Mouse (Mus musculus): ENCODE results near the gene Elac2. TPM values are rescaled to one million over a fixed set of nuclear protein-coding genes. Genes with fewer than 3 reads are reported as not detected.

Gene Elac2
- polyA plus RNA-seq, 1 experiment = 35.5 TPM

GRCm38 (mm10) chr11:65028049-65028448 is 49.2 kb downstream of the Elac2 start:
- DNase-seq (ENCODE audit: low read depth) = no peak
- TF ChIP-seq POLR2A (IDR thresholded peaks at IDR 0.05; ENCODE audit: borderline replicate concordance, extremely low read depth, insufficient read depth, insufficient read length, poor library complexity, severe bottlenecking) = no peak
- no peak for TF ChIP-seq CTCF (IDR thresholded peaks at IDR 0.05; ENCODE audit: borderline replicate concordance, extremely low read depth, insufficient read depth, insufficient read length)

- DNase-seq (ENCODE audit: low read depth) = no peak
- TF ChIP-seq CTCF (IDR thresholded peaks at IDR 0.05; ENCODE audit: borderline replicate concordance, extremely low read depth, insufficient read depth, insufficient read length) = no peak
- TF ChIP-seq POLR2A (IDR thresholded peaks at IDR 0.05; ENCODE audit: borderline replicate concordance, extremely low read depth, insufficient read depth, insufficient read length, poor library complexity, severe bottlenecking) = no peak
Measured at GRCm38 (mm10) chr11:65030201-65030600, 51.4 kb downstream of the Elac2 start.

DNA sequence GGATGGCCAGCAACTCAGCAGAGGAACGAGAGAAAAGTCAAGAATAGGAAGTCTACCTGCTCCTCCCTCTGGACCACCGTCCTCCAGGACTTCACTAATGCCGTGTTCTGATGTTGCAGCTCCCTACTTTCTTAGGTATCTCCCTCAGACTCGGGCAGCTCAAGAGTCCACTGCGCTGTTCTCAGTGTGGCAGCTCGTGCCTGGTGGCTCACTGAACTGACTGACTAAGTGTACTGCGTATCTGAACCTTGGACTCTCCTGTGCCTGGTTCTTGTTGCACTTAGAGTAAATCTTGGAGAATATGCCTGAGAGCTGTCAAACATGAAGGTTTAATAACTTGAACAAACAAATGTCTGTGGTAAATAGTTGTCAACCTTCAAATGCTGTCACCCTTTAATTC is 53.4 kb downstream of the Elac2 start:
- no peak for DNase-seq (ENCODE audit: low read depth)
- no peak for TF ChIP-seq POLR2A (IDR thresholded peaks at IDR 0.05; ENCODE audit: borderline replicate concordance, extremely low read depth, insufficient read depth, insufficient read length, poor library complexity, severe bottlenecking)
- TF ChIP-seq CTCF (IDR thresholded peaks at IDR 0.05; ENCODE audit: borderline replicate concordance, extremely low read depth, insufficient read depth, insufficient read length) = no peak

DNA sequence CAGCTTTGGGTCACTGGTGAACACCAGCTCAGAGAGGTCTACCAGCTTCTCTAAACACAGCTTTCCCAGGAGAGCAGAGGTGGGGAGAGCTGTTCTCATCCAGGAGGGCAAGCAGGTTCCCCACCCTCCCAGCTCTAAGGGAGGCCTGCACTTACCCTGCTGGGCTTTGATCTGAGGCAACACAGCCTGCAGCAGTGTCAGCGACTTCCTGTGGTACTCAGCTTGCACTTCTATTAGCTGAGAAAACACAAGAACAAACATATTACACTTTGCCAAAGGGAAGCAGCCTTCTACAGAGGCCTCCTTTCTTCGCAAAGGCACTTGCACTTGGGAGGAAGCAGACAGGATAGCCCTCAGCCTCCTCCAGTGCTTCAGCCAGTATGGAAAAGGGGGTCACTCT is 60.2 kb downstream of the Elac2 start:
- DNase-seq (ENCODE audit: low read depth) = no peak
- TF ChIP-seq CTCF (IDR thresholded peaks at IDR 0.05; ENCODE audit: borderline replicate concordance, extremely low read depth, insufficient read depth, insufficient read length) = no peak
- no peak for TF ChIP-seq POLR2A (IDR thresholded peaks at IDR 0.05; ENCODE audit: borderline replicate concordance, extremely low read depth, insufficient read depth, insufficient read length, poor library complexity, severe bottlenecking)

DNA sequence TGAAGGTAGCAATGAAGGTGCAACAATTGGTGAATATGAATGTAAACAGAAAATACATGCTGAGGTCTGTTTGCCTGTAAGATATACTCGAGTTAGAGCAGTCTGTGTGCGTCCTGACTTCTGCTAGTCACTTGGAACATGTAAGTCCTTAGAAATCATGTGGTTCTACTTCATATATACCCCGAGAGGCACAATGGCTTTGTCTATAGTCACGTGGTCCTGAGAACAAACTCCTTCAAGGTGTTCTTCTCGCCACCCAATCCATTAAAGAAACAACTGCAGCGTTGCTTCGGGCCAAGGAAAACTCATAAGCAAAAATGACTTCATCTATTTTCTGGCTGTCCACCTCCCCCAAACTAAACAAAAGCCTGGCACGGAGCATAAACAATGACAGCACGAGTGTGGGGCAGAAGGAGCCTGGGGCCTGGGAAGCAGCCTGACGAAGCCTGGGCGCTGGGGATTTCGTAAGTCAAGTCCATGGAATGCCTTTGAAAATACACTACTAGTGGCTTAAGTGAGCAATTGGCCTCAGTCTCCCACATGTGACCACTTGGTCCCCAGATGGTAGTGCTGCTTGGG is 60.8 kb downstream of the Elac2 start:
- TF ChIP-seq POLR2A (IDR thresholded peaks at IDR 0.05; ENCODE audit: borderline replicate concordance, extremely low read depth, insufficient read depth, insufficient read length, poor library complexity, severe bottlenecking) (no peak), CTCF (IDR thresholded peaks at IDR 0.05; ENCODE audit: borderline replicate concordance, extremely low read depth, insufficient read depth, insufficient read length) (no peak)
- peak; percentile 28 for DNase-seq (ENCODE audit: low read depth)

- TF ChIP-seq POLR2A (IDR thresholded peaks at IDR 0.05; ENCODE audit: borderline replicate concordance, extremely low read depth, insufficient read depth, insufficient read length, poor library complexity, severe bottlenecking) (no peak), CTCF (IDR thresholded peaks at IDR 0.05; ENCODE audit: borderline replicate concordance, extremely low read depth, insufficient read depth, insufficient read length) (no peak)
- DNase-seq (ENCODE audit: low read depth) = peak; percentile 31
Measured at GRCm38 (mm10) chr11:65040556-65040955, 61.7 kb downstream of the Elac2 start.

GRCm38 (mm10) chr11:65049090-65049489 is 70.3 kb downstream of the Elac2 start:
- no peak for DNase-seq (ENCODE audit: low read depth)
- no peak for TF ChIP-seq CTCF (IDR thresholded peaks at IDR 0.05; ENCODE audit: borderline replicate concordance, extremely low read depth, insufficient read depth, insufficient read length)
- no peak for TF ChIP-seq POLR2A (IDR thresholded peaks at IDR 0.05; ENCODE audit: borderline replicate concordance, extremely low read depth, insufficient read depth, insufficient read length, poor library complexity, severe bottlenecking)

DNA sequence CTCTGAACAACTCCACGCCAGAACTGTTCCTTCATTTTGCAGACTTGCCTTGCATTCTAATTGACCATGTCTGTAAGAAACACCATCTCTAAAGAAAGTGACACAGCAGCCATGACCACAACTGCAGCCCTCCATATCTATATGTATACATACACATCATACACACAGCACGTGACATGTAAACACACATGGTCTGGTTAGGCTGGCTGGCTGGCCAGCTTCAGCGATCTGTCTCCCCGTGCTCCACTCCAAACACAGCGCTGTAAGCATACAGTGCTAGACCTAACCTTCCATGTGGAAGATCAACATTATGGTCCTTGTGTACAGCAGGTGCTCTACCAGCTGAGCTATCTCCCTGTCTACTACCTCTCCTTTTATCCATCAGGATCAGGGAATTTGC is 72.0 kb downstream of the Elac2 start:
- DNase-seq (ENCODE audit: low read depth) = no peak
- TF ChIP-seq CTCF (IDR thresholded peaks at IDR 0.05; ENCODE audit: borderline replicate concordance, extremely low read depth, insufficient read depth, insufficient read length) (no peak), POLR2A (IDR thresholded peaks at IDR 0.05; ENCODE audit: borderline replicate concordance, extremely low read depth, insufficient read depth, insufficient read length, poor library complexity, severe bottlenecking) (no peak)

Other genes with a start within 250 kb of the Elac2 start
- 0.30 and 0.38 TPM in 2 replicates for gene 1700086D15Rik, start 180.9 kb downstream of the Elac2 start, polyA plus RNA-seq (2012; rRNA removed)
- gene Arhgap44, start 183.9 kb downstream of the Elac2 start, polyA plus RNA-seq (2012; rRNA removed) = 7.8 and 12.2 TPM in 2 replicates

Measured in brain, embryonic 14.5 days (tissue).